Mouse (Mus musculus): Measurements from ENCODE around the gene Olfr1512. TPM values are rescaled to one million over a fixed set of nuclear protein-coding genes. Genes with fewer than 3 reads are reported as not detected.

The Olfr1512 gene
- total RNA-seq, 1 experiment = not detected

GRCm38 (mm10) chr14:52368741-52369140 is 10.2 kb downstream of the Olfr1512 start:
- in situ Hi-C loops (cut with MboI; ENCODE audit: low sequenced_read_pairs in 2 of 2, unreplicated experiment in 2 of 2) = no loop called here
- Histone ChIP-seq H3K4me1 (ENCODE audit: control insufficient read depth in 2 of 2, insufficient read depth in 2 of 2, low read length in 2 of 2, poor library complexity in 1 of 2) (no peaks in the 10 kb centered on the region), H3K9me3 (ENCODE audit: control insufficient read depth, insufficient read depth, low read depth, low read length) (no peaks in the 10 kb centered on the region), H3K4me3 (ENCODE audit: insufficient read depth in 1 of 2, low read depth in 1 of 2, low read length in 2 of 2, poor library complexity in 1 of 2, severe bottlenecking in 1 of 2) (no peak overlapping the region), H3K36me3 (ENCODE audit: control insufficient read depth, insufficient read depth, low read length, poor library complexity, severe bottlenecking) (no peaks in the 10 kb centered on the region), H3K9ac (ENCODE audit: insufficient read depth, low read depth, low read length, poor library complexity, severe bottlenecking) (no peak overlapping the region), H3K27ac (ENCODE audit: insufficient read depth, low read depth, low read length, poor library complexity, severe bottlenecking) (no peak overlapping the region)
- no peak for DNase-seq (ENCODE audit: low read depth, low spot score)
- TF ChIP-seq ZNF384 (IDR thresholded peaks at IDR 0.05; ENCODE audit: low read depth, low read length) (no peak), MAFK (IDR thresholded peaks at IDR 0.05; ENCODE audit: insufficient read depth, low read depth, low read length) (no peak), ZC3H11A (IDR thresholded peaks at IDR 0.05; ENCODE audit: borderline replicate concordance, low read depth, low read length) (no peak), CHD2 (IDR thresholded peaks at IDR 0.05; ENCODE audit: low read depth, low read length) (no peak), HCFC1 (IDR thresholded peaks at IDR 0.05; ENCODE audit: borderline replicate concordance, insufficient read depth, low read length) (no peak)

DNA sequence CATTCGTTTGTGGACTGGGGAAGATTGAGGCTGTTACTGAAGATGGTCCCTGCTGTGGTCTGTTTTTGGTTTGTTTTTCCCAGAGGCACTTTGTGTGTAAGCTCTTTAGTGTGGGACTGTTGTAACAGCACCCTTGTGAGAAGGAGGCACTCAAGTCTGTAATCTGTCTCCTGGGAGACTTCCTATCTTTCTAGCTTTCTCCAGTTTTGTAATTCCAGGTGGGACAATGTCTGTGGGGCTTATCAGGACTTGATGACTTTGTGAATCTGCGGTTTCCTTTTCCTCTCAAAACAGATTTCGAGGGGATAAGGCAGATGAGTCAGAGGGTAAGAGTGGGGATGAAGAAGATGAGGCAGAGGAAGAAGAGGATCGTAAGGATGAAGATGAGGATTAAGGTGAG is 22.7 kb downstream of the Olfr1512 start, which contains the start of gene Olfr1513:
Gene Olfr1513, minus strand, starts transcription at position 101 of the 400 bp plus-strand sequence.
- no peak for DNase-seq (ENCODE audit: low read depth, low spot score)
- Histone ChIP-seq H3K4me1 (ENCODE audit: control insufficient read depth in 2 of 2, insufficient read depth in 2 of 2, low read length in 2 of 2, poor library complexity in 1 of 2) (no peaks in the 10 kb centered on the region), H3K9ac (ENCODE audit: insufficient read depth, low read depth, low read length, poor library complexity, severe bottlenecking) (no peak within 1 kb of the TSS), H3K27ac (ENCODE audit: insufficient read depth, low read depth, low read length, poor library complexity, severe bottlenecking) (no peak within 1 kb of the TSS), H3K4me3 (ENCODE audit: insufficient read depth in 1 of 2, low read depth in 1 of 2, low read length in 2 of 2, poor library complexity in 1 of 2, severe bottlenecking in 1 of 2) (no peak within 1 kb of the TSS), H3K9me3 (ENCODE audit: control insufficient read depth, insufficient read depth, low read depth, low read length) (no peaks in the 10 kb centered on the region), H3K36me3 (ENCODE audit: control insufficient read depth, insufficient read depth, low read length, poor library complexity, severe bottlenecking) (no peaks in the 10 kb centered on the region)
- in situ Hi-C loops (cut with MboI; ENCODE audit: low sequenced_read_pairs in 2 of 2, unreplicated experiment in 2 of 2) = no loop called here
- TF ChIP-seq ZC3H11A (IDR thresholded peaks at IDR 0.05; ENCODE audit: borderline replicate concordance, low read depth, low read length) (no peak), MAFK (IDR thresholded peaks at IDR 0.05; ENCODE audit: insufficient read depth, low read depth, low read length) (no peak), ZNF384 (IDR thresholded peaks at IDR 0.05; ENCODE audit: low read depth, low read length) (no peak), CHD2 (IDR thresholded peaks at IDR 0.05; ENCODE audit: low read depth, low read length) (no peak), HCFC1 (IDR thresholded peaks at IDR 0.05; ENCODE audit: borderline replicate concordance, insufficient read depth, low read length) (no peak)

DNA sequence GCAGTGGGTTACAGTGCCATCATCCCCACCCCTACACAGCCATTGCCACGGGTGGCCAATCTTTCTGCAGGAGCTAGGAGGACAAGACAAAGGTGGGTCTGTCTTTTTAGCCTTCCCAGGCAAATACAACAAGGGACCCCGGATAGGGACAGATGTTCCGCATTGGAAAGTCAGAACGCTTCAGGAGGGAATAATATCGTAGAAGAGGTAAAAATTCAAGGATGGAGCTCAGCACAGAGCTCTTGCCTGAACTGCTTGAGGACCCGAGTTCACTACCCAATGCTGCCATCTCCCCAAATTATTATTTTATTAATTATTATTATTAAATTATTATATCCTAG is 39.5 kb downstream of the Olfr1512 start:
- no peak for DNase-seq (ENCODE audit: low read depth, low spot score)
- H3K27ac ChIP-seq (ENCODE audit: insufficient read depth, low read depth, low read length, poor library complexity, severe bottlenecking) = no peak overlapping the region
- peaks cover 0 to 2% of the 10 kb centered on the region in 2 experiments; a peak in 2 of 4 replicates for H3K4me1 ChIP-seq (ENCODE audit: control insufficient read depth in 2 of 2, insufficient read depth in 2 of 2, low read length in 2 of 2, poor library complexity in 1 of 2)
- in situ Hi-C loops (cut with MboI; ENCODE audit: low sequenced_read_pairs in 2 of 2, unreplicated experiment in 2 of 2) = loop anchor here in 1 of 2 experiments (25.0 kb wide), 1 partner anchor 427 kb away; the partner anchor contains the start of genes Ndrg2, Rnase13 and Tppp2
- H3K9ac ChIP-seq (ENCODE audit: insufficient read depth, low read depth, low read length, poor library complexity, severe bottlenecking) = no peak overlapping the region
- TF ChIP-seq ZC3H11A (IDR thresholded peaks at IDR 0.05; ENCODE audit: borderline replicate concordance, low read depth, low read length) = no peak
- TF ChIP-seq MAFK (IDR thresholded peaks at IDR 0.05; ENCODE audit: insufficient read depth, low read depth, low read length) = no peak
- no peak for TF ChIP-seq ZNF384 (IDR thresholded peaks at IDR 0.05; ENCODE audit: low read depth, low read length)
- no peak for TF ChIP-seq HCFC1 (IDR thresholded peaks at IDR 0.05; ENCODE audit: borderline replicate concordance, insufficient read depth, low read length)
- TF ChIP-seq CHD2 (IDR thresholded peaks at IDR 0.05; ENCODE audit: low read depth, low read length) = no peak
- no peak overlapping the region for H3K4me3 ChIP-seq (ENCODE audit: insufficient read depth in 1 of 2, low read depth in 1 of 2, low read length in 2 of 2, poor library complexity in 1 of 2, severe bottlenecking in 1 of 2)
- no peaks in the 10 kb centered on the region for H3K9me3 ChIP-seq (ENCODE audit: control insufficient read depth, insufficient read depth, low read depth, low read length)
- no peaks in the 10 kb centered on the region for H3K36me3 ChIP-seq (ENCODE audit: control insufficient read depth, insufficient read depth, low read length, poor library complexity, severe bottlenecking)

DNA sequence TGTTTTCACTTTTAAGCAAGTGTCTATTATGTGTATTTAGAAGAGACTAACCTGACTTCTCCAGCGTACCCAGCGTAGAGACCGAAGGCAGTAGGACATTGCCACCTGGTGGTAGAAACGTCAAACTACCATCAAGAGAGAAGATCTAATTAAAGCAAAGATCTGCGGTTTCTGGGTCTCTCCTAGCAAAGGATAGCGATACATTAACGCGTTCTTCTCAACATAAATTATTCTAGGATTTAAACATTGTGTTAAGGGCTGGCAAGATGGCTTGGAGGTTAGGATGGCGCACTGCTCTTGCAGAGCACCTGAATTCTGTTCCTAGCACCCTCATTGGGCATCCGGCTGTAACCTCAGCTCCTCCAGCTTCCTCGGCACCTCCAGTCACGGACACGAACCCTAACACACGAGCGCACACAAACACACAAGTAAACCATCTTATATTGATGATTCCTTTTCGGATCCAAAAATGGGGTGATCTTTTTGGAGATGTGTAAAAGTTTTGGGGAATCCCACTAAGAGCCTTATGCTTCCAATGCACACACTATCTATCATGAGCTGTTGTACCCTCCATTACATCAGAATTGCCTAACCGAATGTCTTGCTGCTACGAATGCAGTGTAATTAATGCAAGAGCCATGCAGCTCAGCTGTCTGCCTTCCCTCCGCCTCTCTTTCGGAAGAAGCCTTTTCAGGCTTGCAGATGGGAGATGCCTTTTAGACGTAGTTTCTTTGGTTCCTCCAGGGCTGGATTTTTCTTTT is 40.0 kb downstream of the Olfr1512 start:
- no peak for DNase-seq (ENCODE audit: low read depth, low spot score)
- Histone ChIP-seq H3K9me3 (ENCODE audit: control insufficient read depth, insufficient read depth, low read depth, low read length) (no peaks in the 10 kb centered on the region), H3K4me3 (ENCODE audit: insufficient read depth in 1 of 2, low read depth in 1 of 2, low read length in 2 of 2, poor library complexity in 1 of 2, severe bottlenecking in 1 of 2) (peak overlapping the region in 1 of 2 experiments; percentile 24; a peak in 1 of 4 replicates), H3K27ac (ENCODE audit: insufficient read depth, low read depth, low read length, poor library complexity, severe bottlenecking) (no peak overlapping the region), H3K4me1 (ENCODE audit: control insufficient read depth in 2 of 2, insufficient read depth in 2 of 2, low read length in 2 of 2, poor library complexity in 1 of 2) (peaks cover 0 to 2% of the 10 kb centered on the region in 2 experiments; a peak in 2 of 4 replicates), H3K36me3 (ENCODE audit: control insufficient read depth, insufficient read depth, low read length, poor library complexity, severe bottlenecking) (no peaks in the 10 kb centered on the region), H3K9ac (ENCODE audit: insufficient read depth, low read depth, low read length, poor library complexity, severe bottlenecking) (no peak overlapping the region; the same call in 1 of the 2 replicates)
- TF ChIP-seq HCFC1 (IDR thresholded peaks at IDR 0.05; ENCODE audit: borderline replicate concordance, insufficient read depth, low read length) (no peak), ZC3H11A (IDR thresholded peaks at IDR 0.05; ENCODE audit: borderline replicate concordance, low read depth, low read length) (peak; percentile 73)
- in situ Hi-C loops (cut with MboI; ENCODE audit: low sequenced_read_pairs in 2 of 2, unreplicated experiment in 2 of 2) = loop anchor here in 1 of 2 experiments (25.0 kb wide), 1 partner anchor 427 kb away; the partner anchor contains the start of genes Ndrg2, Rnase13 and Tppp2
